Mouse (Mus musculus): ENCODE data around the gene Nxnl1.

Nxnl1 gene

GRCm38 (mm10) chr8:71511644-71512043 is 54.8 kb downstream of the Nxnl1 start, which contains the start of gene Plvap:
Plvap (minus strand) TSS chr8:71511752.
- DNase-seq, result no peak

All from thymus, postnatal 4 days (tissue).